Mouse (Mus musculus) kidney, adult 8-10 months (tissue): Measurements from ENCODE around the gene Amz2.

Source experiments
- DNase-seq, 2 experiments: peaks; one replicate each; pipeline ENCODE4 v3.0.0; 2022

Gene Amz2

GRCm38 (mm10) chr11:109425392-109426271 is at the start of gene Amz2:
TSS of gene Amz2 (plus strand) at chr11:109425946.
- DNase-seq = peak; percentile 99 to 100

- no peak for DNase-seq
These were observed 49.1 kb upstream of the Amz2 start for GRCm38 (mm10) chr11:109376484-109377143.

GRCm38 (mm10) chr11:109377477-109377876 is 48.3 kb upstream of the Amz2 start:
- DNase-seq = no peak

GRCm38 (mm10) chr11:109378051-109378450 is 47.7 kb upstream of the Amz2 start:
- DNase-seq = no peak

GRCm38 (mm10) chr11:109380662-109381061 is 45.1 kb upstream of the Amz2 start:
- no peak for DNase-seq

- no peak for DNase-seq
These were observed 40.5 kb upstream of the Amz2 start for GRCm38 (mm10) chr11:109385296-109385695.

- DNase-seq = no peak
These were observed 36.7 kb upstream of the Amz2 start for GRCm38 (mm10) chr11:109389046-109389445.

GRCm38 (mm10) chr11:109391200-109391599 is 34.5 kb upstream of the Amz2 start:
- DNase-seq = no peak

GRCm38 (mm10) chr11:109391760-109392159 is 34.0 kb upstream of the Amz2 start:
- DNase-seq = no peak

GRCm38 (mm10) chr11:109392601-109393000 is 33.1 kb upstream of the Amz2 start:
- no peak for DNase-seq

- DNase-seq = peak; percentile 29 to 50
These were observed 31.0 kb upstream of the Amz2 start for GRCm38 (mm10) chr11:109394758-109395157.

- peak; percentile 52 to 53 for DNase-seq
These were observed 30.5 kb upstream of the Amz2 start for GRCm38 (mm10) chr11:109395291-109395690.

- DNase-seq = no peak
These were observed 19.3 kb upstream of the Amz2 start for GRCm38 (mm10) chr11:109406431-109406830.

- DNase-seq = no peak
These were observed 15.4 kb upstream of the Amz2 start for GRCm38 (mm10) chr11:109410197-109410980.

GRCm38 (mm10) chr11:109413617-109414016 is 12.1 kb upstream of the Amz2 start, which contains the start of gene 9930022D16Rik:
TSS of gene 9930022D16Rik (plus strand) at chr11:109413917.
- DNase-seq = no peak

GRCm38 (mm10) chr11:109414802-109415201 is 10.9 kb upstream of the Amz2 start:
- no peak for DNase-seq

- no peak for DNase-seq
These were observed 8.9 kb upstream of the Amz2 start for GRCm38 (mm10) chr11:109416709-109417420.

GRCm38 (mm10) chr11:109417472-109418040 is 8.2 kb upstream of the Amz2 start:
- DNase-seq = no peak

- DNase-seq = no peak
These were observed 6.3 kb upstream of the Amz2 start for GRCm38 (mm10) chr11:109419461-109419860.

GRCm38 (mm10) chr11:109419961-109420566 is 5.7 kb upstream of the Amz2 start:
- no peak for DNase-seq

- no peak for DNase-seq
These were observed 5.2 kb upstream of the Amz2 start for GRCm38 (mm10) chr11:109420567-109420962.

GRCm38 (mm10) chr11:109421205-109421604 is 4.5 kb upstream of the Amz2 start:
- no peak for DNase-seq
